Mouse (Mus musculus) c-Kit-negative CD71-positive TER-119-positive erythroid progenitor cells, embryonic 14.5 days (primary cell): Measurements from ENCODE around the gene Gm17469.
"Not testable (repeated sequence)": the region's sequence is repeated elsewhere in the genome, so short reads cannot be mapped to it uniquely, and the experiment has no call there.

ENCODE experiments used
- DNase-seq: peaks from one replicate; pipeline ENCODE4 v3.0.0-alpha.2; 2013; ENCODE audit warnings: low read depth, low spot score

The Gm17469 gene

DNA sequence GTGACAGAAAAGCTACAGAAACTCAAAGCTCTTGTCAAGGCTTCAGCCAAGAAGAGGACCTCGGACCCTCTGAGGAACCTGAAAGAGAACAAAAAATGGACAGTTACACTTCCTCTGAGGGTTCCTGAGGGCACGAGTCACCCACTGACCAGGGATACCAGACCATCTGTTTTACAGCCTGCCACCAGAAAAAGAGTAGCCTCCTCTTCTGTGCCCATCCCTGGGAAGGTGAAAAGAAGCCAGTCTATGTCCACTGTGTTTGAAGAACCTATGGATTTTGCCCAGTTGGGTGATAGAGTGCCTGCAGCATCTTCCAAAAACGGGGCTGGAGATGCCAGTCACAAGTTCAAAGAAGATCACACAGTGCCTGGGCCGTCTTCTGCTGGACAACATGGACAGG, at the start of gene Gm17469:
Gene Gm17469, plus strand, starts transcription at position 301 of the 400 bp plus-strand sequence.
- DNase-seq: not testable (repeated sequence)
